Mouse (Mus musculus) layer of hippocampus, adult 18-20 months (tissue): ENCODE measurements around the gene Pip4k2b. TPM values are rescaled to one million over a fixed set of nuclear protein-coding genes. Genes with fewer than 3 reads are reported as not detected.
A peak's percentile ranks its signal among the peaks of the same experiment; 100 is the strongest.

Experiments used
- DNase-seq, 2 experiments: peaks; one replicate each; pipeline ENCODE4 v3.0.0; 2022; ENCODE audit warnings: low spot score in 2 of 2
- total RNA-seq, 2 experiments: library from RNA; stranded (reverse); gene quantifications; 2 replicates each; pipeline ENCODE4 v1.2.3; 2021

Gene Pip4k2b
- total RNA-seq, 2 experiments from 2014 or later: 114 to 115 TPM

- no peak for DNase-seq
Measured at GRCm38 (mm10) chr11:97695712-97696401, 48.6 kb downstream of the Pip4k2b start.

GRCm38 (mm10) chr11:97694921-97695711 lies 49.4 kb downstream of the Pip4k2b start:
- peak in 1 of 2 experiments; percentile 73 for DNase-seq

- DNase-seq: no peak
Measured at GRCm38 (mm10) chr11:97694435-97694834, 50.1 kb downstream of the Pip4k2b start.

GRCm38 (mm10) chr11:97689861-97690260 lies 54.6 kb downstream of the Pip4k2b start:
- peak in 1 of 2 experiments; percentile 62 for DNase-seq

GRCm38 (mm10) chr11:97687061-97687460 lies 57.4 kb downstream of the Pip4k2b start:
- DNase-seq: no peak

GRCm38 (mm10) chr11:97686322-97686908 lies 58.1 kb downstream of the Pip4k2b start:
- DNase-seq: no peak

- peak; percentile 85 for DNase-seq
Measured at GRCm38 (mm10) chr11:97685613-97686321, 58.7 kb downstream of the Pip4k2b start, which contains the start of gene Cisd3. Gene Cisd3 (plus strand): TSS chr11:97685826.

- DNase-seq: no peak
Measured at GRCm38 (mm10) chr11:97684766-97685165, 59.7 kb downstream of the Pip4k2b start.

GRCm38 (mm10) chr11:97684063-97684680 lies 60.3 kb downstream of the Pip4k2b start:
- DNase-seq: no peak

- no peak for DNase-seq
Measured at GRCm38 (mm10) chr11:97682504-97683055, 61.9 kb downstream of the Pip4k2b start.

- DNase-seq: no peak
Measured at GRCm38 (mm10) chr11:97680430-97680829, 64.1 kb downstream of the Pip4k2b start.

- no peak for DNase-seq
Measured at GRCm38 (mm10) chr11:97678301-97678700, 66.2 kb downstream of the Pip4k2b start.

- no peak for DNase-seq
Measured at GRCm38 (mm10) chr11:97677842-97678241, 66.7 kb downstream of the Pip4k2b start.

GRCm38 (mm10) chr11:97677381-97677780 lies 67.1 kb downstream of the Pip4k2b start:
- no peak for DNase-seq

- no peak for DNase-seq
Measured at GRCm38 (mm10) chr11:97676050-97676754, 68.3 kb downstream of the Pip4k2b start.

GRCm38 (mm10) chr11:97673148-97673547 lies 71.4 kb downstream of the Pip4k2b start:
- DNase-seq: no peak

GRCm38 (mm10) chr11:97671177-97671527 lies 73.4 kb downstream of the Pip4k2b start:
- DNase-seq: no peak

GRCm38 (mm10) chr11:97670234-97671176 lies 74.0 kb downstream of the Pip4k2b start:
- no peak for DNase-seq

- no peak for DNase-seq
Measured at GRCm38 (mm10) chr11:97669829-97670228, 74.7 kb downstream of the Pip4k2b start.
